Mouse (Mus musculus) MEL (cell line): ENCODE data around the gene Tmem269.

Experiments
- BHLHE40 ChIP-seq: IDR thresholded peaks from 2 replicates; pipeline ENCODE4 v1.6.1; 2012; ENCODE audit warnings: low read depth, mild to moderate bottlenecking, inconsistent platforms, low read length, improper control_type of control experiment, borderline replicate concordance
- CTCF ChIP-seq, 3 experiments: IDR thresholded peaks in 2 of 3; conservative IDR thresholded peaks in 1 of 3; 2 replicates each; pipeline ENCODE4 v1.5.1; 2011 to 2012; ENCODE audit warnings: low read length in 3 of 3, low read depth in 2 of 3, mild to moderate bottlenecking in 2 of 3, improper control_type of control experiment in 1 of 3, inconsistent platforms in 1 of 3, mixed read lengths in 1 of 3, moderate library complexity in 1 of 3; ENCODE audit not compliant: control insufficient read depth in 1 of 3, insufficient read depth in 1 of 3, poor library complexity in 1 of 3, severe bottlenecking in 1 of 3
- EP300 ChIP-seq, 2 experiments: IDR thresholded peaks; 2 replicates each; pipeline ENCODE4 v1.6.1; 2011; ENCODE audit warnings: improper control_type of control experiment in 2 of 2, low read length in 2 of 2, low read depth in 1 of 2, mild to moderate bottlenecking in 1 of 2
- HCFC1 ChIP-seq: IDR thresholded peaks from 2 replicates; pipeline ENCODE4 v1.6.1; 2012; ENCODE audit warnings: low read depth, mild to moderate bottlenecking, inconsistent platforms, low read length, improper control_type of control experiment, moderate library complexity
- POLR2A ChIP-seq, 2 experiments: IDR thresholded peaks; 2 replicates each; pipeline ENCODE4 v1.6.1; 2011 to 2012; ENCODE audit warnings: low read length in 2 of 2, mild to moderate bottlenecking in 2 of 2, control low read depth in 1 of 2, improper control_type of control experiment in 1 of 2, low read depth in 1 of 2, moderate library complexity in 1 of 2; ENCODE audit not compliant: control insufficient read depth in 1 of 2, insufficient read depth in 1 of 2, poor library complexity in 1 of 2
- POLR2AphosphoS2 ChIP-seq: IDR thresholded peaks from 2 replicates; pipeline ENCODE4 v1.6.1; 2011; ENCODE audit warnings: low read length, improper control_type of control experiment
- POLR2AphosphoS5 ChIP-seq: IDR thresholded peaks from 2 replicates; pipeline ENCODE4 v1.6.1; 2012; ENCODE audit warnings: low read depth, borderline replicate concordance, mild to moderate bottlenecking, inconsistent platforms, low read length, moderate library complexity, mixed read lengths
- USF2 ChIP-seq, 2 experiments: IDR thresholded peaks; 2 replicates each; pipeline ENCODE4 v1.6.1; 2011 to 2012; ENCODE audit warnings: improper control_type of control experiment in 2 of 2, low read length in 2 of 2, borderline replicate concordance in 1 of 2, inconsistent platforms in 1 of 2, low read depth in 1 of 2, mild to moderate bottlenecking in 1 of 2; ENCODE audit not compliant: insufficient read depth in 1 of 2
- ZMIZ1 ChIP-seq: IDR thresholded peaks from 2 replicates; pipeline ENCODE4 v1.6.1; 2012; ENCODE audit warnings: low read depth, mild to moderate bottlenecking, inconsistent platforms, low read length, improper control_type of control experiment, moderate library complexity

GRCm38 (mm10) chr4:119183525-119183924 is 34.5 kb downstream of the Tmem269 start:
- TF ChIP-seq EP300 (IDR thresholded peaks at IDR 0.05; ENCODE audit: low read depth in 1 of 2, low read length in 2 of 2): no peak
- TF ChIP-seq BHLHE40: no peak
- TF ChIP-seq ZMIZ1: no peak
- no peak for TF ChIP-seq USF2 (IDR thresholded peaks at IDR 0.05; ENCODE audit: borderline replicate concordance in 1 of 2, insufficient read depth in 1 of 2, low read depth in 1 of 2, low read length in 2 of 2)
- TF ChIP-seq CTCF (IDR thresholded peaks at IDR 0.05 in 2 of 3, conservative IDR thresholded peaks at IDR 0.05 in 1 of 3; ENCODE audit: control insufficient read depth in 1 of 3, insufficient read depth in 1 of 3, low read depth in 2 of 3, low read length in 3 of 3, poor library complexity in 1 of 3, severe bottlenecking in 1 of 3): no peak
- no peak for TF ChIP-seq POLR2AphosphoS5
- no peak for TF ChIP-seq POLR2A (IDR thresholded peaks at IDR 0.05; ENCODE audit: control insufficient read depth in 1 of 2, insufficient read depth in 1 of 2, low read depth in 1 of 2, low read length in 2 of 2, poor library complexity in 1 of 2)
- 0 out of 2 replicates have a peak, but pooled peaks have one; percentile 17 for TF ChIP-seq POLR2AphosphoS2
- TF ChIP-seq HCFC1: no peak
